Mouse (Mus musculus) sigmoid colon, adult 10 weeks (tissue): ENCODE measurements around the gene Wdr35. TPM values are rescaled to one million over a fixed set of nuclear protein-coding genes. Genes with fewer than 3 reads are reported as not detected.

Experiments used
- polyA plus RNA-seq: library from polyadenylated mRNA; stranded (reverse); fragments of 350-450 nt; fragmentation: Illumina TruSeq; extraction: RNeasy Lipid Tissue Mini Kit (QIAGEN cat#74804); gene quantifications from one replicate; pipeline ENCODE4 v1.2.3, GENCODE M21; 2014; ENCODE audit warnings: low read depth, low replicate concordance

The Wdr35 gene
- 5.0 TPM for polyA plus RNA-seq

DNA sequence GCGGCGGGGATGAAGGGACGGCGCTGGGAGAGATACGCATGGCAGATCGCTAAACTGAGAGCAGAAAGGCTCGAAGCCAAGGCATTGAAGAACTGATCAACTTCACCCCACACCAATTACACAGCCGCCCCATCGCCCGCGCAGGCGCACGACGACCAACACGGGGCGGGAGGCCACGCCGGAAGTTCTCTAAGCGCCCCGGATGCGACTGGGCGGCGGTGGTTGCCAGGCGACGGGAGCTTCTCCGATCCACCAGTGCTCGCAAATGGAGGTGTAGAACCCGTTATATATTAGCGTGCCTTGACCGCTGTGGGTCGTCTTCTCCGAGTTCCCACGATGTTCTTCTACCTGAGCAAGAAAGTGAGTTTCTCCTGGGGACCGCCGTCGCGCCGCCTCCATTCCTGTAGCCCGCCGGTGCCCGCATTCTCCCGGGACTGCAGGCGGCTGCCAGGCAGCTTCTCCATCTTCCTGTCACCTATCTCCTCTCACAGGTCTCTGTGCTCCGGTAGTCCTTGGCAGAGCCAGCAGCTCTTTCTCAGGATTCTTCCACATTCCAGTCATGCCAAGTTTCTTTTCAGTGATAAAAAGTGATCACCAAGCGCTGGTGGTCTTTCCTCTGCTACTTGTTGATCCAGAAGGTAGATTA lies at the start of gene Wdr35:
TSS of gene Wdr35 (plus strand) at position 73 of the 646 bp plus-strand sequence.

DNA sequence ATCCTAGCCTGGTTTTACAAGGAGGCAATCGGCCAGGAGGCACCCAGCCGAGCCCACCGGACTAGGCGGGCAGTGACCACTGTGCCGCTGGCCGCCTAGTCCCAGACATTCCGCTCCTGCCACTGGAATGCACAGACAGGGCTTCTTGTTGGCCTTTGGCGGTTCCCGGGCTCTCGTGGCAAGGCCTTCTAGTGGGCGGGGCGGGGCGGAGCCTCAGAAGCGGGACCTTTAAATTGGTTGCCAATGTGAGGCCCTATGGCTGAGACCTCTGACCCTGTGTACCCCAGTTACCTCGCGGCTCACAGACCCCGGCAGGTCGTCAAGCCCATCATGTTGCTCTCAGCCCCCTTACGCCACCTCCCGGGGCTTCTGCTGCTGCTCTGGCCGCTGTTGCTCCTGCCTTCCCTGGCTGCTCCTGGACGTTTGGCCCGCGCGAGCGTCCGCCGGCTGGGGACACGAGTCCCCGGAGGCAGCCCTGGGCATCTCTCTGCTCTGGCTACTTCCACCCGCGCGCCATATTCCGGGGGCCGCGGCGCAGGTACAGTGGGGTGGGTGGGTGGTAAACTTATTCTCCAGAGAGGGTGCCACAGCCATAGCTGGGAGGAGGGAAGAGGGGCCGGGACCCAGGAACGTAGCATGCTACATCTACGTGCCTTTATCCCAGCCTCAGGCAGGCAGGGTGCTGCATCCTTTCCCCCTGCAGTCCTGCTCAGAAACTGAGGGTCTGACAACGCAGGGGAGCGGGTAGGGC lies 25.8 kb upstream of the Wdr35 start, which contains the start of gene Matn3:
TSS of gene Matn3 (plus strand) at position 216 of the 751 bp plus-strand sequence.

DNA sequence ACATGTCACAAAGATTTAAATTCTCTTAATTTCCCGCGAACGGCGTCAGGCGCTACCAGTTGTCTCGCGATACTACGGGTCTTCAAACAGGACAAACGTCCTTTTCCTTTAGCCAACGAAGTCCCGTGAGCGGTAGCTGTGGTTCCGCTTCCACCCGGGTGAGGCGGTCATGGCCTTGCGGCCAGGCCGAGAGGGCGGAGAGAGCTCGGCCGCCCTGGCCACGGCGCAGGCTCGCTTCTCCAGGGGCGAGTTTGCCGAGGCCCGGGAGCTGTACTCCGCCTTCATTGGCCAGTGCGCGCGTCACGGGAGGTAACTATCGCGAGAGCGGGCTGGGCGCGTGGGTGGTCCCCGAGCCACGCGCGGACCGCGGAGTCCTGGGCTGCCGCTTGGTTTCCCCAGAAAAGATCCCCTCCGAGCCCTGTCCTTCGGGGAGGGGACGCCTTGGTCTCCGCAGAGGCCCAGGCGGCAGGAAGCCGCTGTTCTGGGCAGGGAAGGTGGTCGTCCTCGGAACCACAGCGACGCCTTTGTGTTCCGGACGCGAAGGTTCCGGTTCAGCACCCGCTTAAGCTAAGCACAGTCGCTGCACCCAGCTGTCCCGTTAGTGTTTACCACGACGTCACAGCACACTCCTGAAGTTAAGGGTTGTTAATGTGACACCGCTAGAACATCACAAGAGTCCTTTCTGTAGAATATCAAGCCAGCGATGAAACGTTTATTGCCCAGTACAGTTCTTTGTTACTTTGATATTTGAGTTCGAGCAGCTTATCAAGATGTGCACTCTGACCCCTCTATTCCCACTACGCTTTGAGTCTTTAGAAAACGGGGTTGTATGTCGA lies 56.4 kb downstream of the Wdr35 start, which contains the start of gene Ttc32:
TSS of gene Ttc32 (plus strand) at position 110 of the 836 bp plus-strand sequence.

Other genes with a start within 250 kb of the Wdr35 start
- gene Sdc1, start 202.6 kb upstream of the Wdr35 start, polyA plus RNA-seq = 26.3 TPM
- 691 TPM for gene Laptm4a, start 52.2 kb upstream of the Wdr35 start, polyA plus RNA-seq
- gene Matn3, start 26.0 kb upstream of the Wdr35 start, polyA plus RNA-seq = not detected
- gene Ttc32, start 56.1 kb downstream of the Wdr35 start, polyA plus RNA-seq = 45.6 TPM